Mouse (Mus musculus): ENCODE results near the gene Rom1. TPM values are rescaled to one million over a fixed set of nuclear protein-coding genes. Genes with fewer than 3 reads are reported as not detected.

Gene Rom1
- polyA plus RNA-seq, 1 experiment from 2014 or later: 2.4 TPM

Small RNA genes within 50 kb of the gene (microRNA-seq; reads per million reads assigned to microRNA genes)
- gene Mir5136: not detected

Other genes with a start within 250 kb of the Rom1 start
- gene Slc3a2, start 206.0 kb downstream of the Rom1 start, polyA plus RNA-seq (2015; fragmentation: Nextera tagmentation; extraction: Ambion mirVana): 151 and 153 TPM in 2 replicates
- 89.1 and 93.4 TPM in 2 replicates for gene Wdr74, start 193.5 kb downstream of the Rom1 start, polyA plus RNA-seq (2015; fragmentation: Nextera tagmentation; extraction: Ambion mirVana)
- gene 1700092M07Rik, start 188.6 kb downstream of the Rom1 start, polyA plus RNA-seq (2015; fragmentation: Nextera tagmentation; extraction: Ambion mirVana): 2.2 and 2.5 TPM in 2 replicates
- gene Stx5a, start 187.9 kb downstream of the Rom1 start, polyA plus RNA-seq (2015; fragmentation: Nextera tagmentation; extraction: Ambion mirVana): 121 and 127 TPM in 2 replicates
- gene Nxf1, start 172.3 kb downstream of the Rom1 start, polyA plus RNA-seq (2015; fragmentation: Nextera tagmentation; extraction: Ambion mirVana): 195 and 206 TPM in 2 replicates
- gene Tmem223, start 158.4 kb downstream of the Rom1 start, polyA plus RNA-seq (2015; fragmentation: Nextera tagmentation; extraction: Ambion mirVana): 264 and 280 TPM in 2 replicates
- 35.8 and 38.1 TPM in 2 replicates for gene Tmem179b, start 154.9 kb downstream of the Rom1 start, polyA plus RNA-seq (2015; fragmentation: Nextera tagmentation; extraction: Ambion mirVana)
- 28.8 and 30.5 TPM in 2 replicates for gene Taf6l, start 142.9 kb downstream of the Rom1 start, polyA plus RNA-seq (2015; fragmentation: Nextera tagmentation; extraction: Ambion mirVana)
- 163 and 164 TPM in 2 replicates for gene Polr2g, start 130.8 kb downstream of the Rom1 start, polyA plus RNA-seq (2015; fragmentation: Nextera tagmentation; extraction: Ambion mirVana)
- gene Zbtb3, start 126.8 kb downstream of the Rom1 start, polyA plus RNA-seq (2015; fragmentation: Nextera tagmentation; extraction: Ambion mirVana): 8.1 and 8.3 TPM in 2 replicates
- 66.1 and 70.3 TPM in 2 replicates for gene Ttc9c, start 110.0 kb downstream of the Rom1 start, polyA plus RNA-seq (2015; fragmentation: Nextera tagmentation; extraction: Ambion mirVana)
- gene Hnrnpul2, start 109.3 kb downstream of the Rom1 start, polyA plus RNA-seq (2015; fragmentation: Nextera tagmentation; extraction: Ambion mirVana): 6.1 and 6.4 TPM in 2 replicates
- not detected in 2 replicates for gene AC129217.1, start 99.6 kb downstream of the Rom1 start, polyA plus RNA-seq (2015; fragmentation: Nextera tagmentation; extraction: Ambion mirVana)
- gene Bscl2, start 91.9 kb downstream of the Rom1 start, polyA plus RNA-seq (2015; fragmentation: Nextera tagmentation; extraction: Ambion mirVana): 78.9 and 83.7 TPM in 2 replicates
- gene Gng3, start 90.2 kb downstream of the Rom1 start, polyA plus RNA-seq (2015; fragmentation: Nextera tagmentation; extraction: Ambion mirVana): 310 and 338 TPM in 2 replicates
- 0.23 and 0.62 TPM in 2 replicates for gene Lrrn4cl, start 78.6 kb downstream of the Rom1 start, polyA plus RNA-seq (2015; fragmentation: Nextera tagmentation; extraction: Ambion mirVana)
- 167 and 168 TPM in 2 replicates for gene Ubxn1, start 57.9 kb downstream of the Rom1 start, polyA plus RNA-seq (2015; fragmentation: Nextera tagmentation; extraction: Ambion mirVana)
- gene Uqcc3, start 48.4 kb downstream of the Rom1 start, polyA plus RNA-seq (2015; fragmentation: Nextera tagmentation; extraction: Ambion mirVana): 66.5 and 71.5 TPM in 2 replicates
- 61.5 and 61.8 TPM in 2 replicates for gene Lbhd1, start 45.6 kb downstream of the Rom1 start, polyA plus RNA-seq (2015; fragmentation: Nextera tagmentation; extraction: Ambion mirVana)
- not detected in 2 replicates for gene Gm49403, start 45.4 kb downstream of the Rom1 start, polyA plus RNA-seq (2015; fragmentation: Nextera tagmentation; extraction: Ambion mirVana)
- gene 1810009A15Rik, start 40.5 kb downstream of the Rom1 start, polyA plus RNA-seq (2015; fragmentation: Nextera tagmentation; extraction: Ambion mirVana): 56.1 and 70.3 TPM in 2 replicates
- gene Gm49416, start 40.4 kb downstream of the Rom1 start, polyA plus RNA-seq (2015; fragmentation: Nextera tagmentation; extraction: Ambion mirVana): 0.54 TPM in 1 of 2 replicates, not detected in the other
- 34.8 and 38.9 TPM in 2 replicates for gene Ints5, start 36.4 kb downstream of the Rom1 start, polyA plus RNA-seq (2015; fragmentation: Nextera tagmentation; extraction: Ambion mirVana)
- gene Ganab, start 31.3 kb downstream of the Rom1 start, polyA plus RNA-seq (2015; fragmentation: Nextera tagmentation; extraction: Ambion mirVana): 96.8 and 99.8 TPM in 2 replicates
- 82.2 and 89.5 TPM in 2 replicates for gene B3gat3, start 9.0 kb downstream of the Rom1 start, polyA plus RNA-seq (2015; fragmentation: Nextera tagmentation; extraction: Ambion mirVana)
- gene Eml3, start 196 bp upstream of the Rom1 start, polyA plus RNA-seq (2015; fragmentation: Nextera tagmentation; extraction: Ambion mirVana): 8.7 and 9.2 TPM in 2 replicates
- gene Mta2, start 12.5 kb upstream of the Rom1 start, polyA plus RNA-seq (2015; fragmentation: Nextera tagmentation; extraction: Ambion mirVana): 149 and 153 TPM in 2 replicates
- gene Tut1, start 24.5 kb upstream of the Rom1 start, polyA plus RNA-seq (2015; fragmentation: Nextera tagmentation; extraction: Ambion mirVana): 32.4 and 32.6 TPM in 2 replicates
- gene Eef1g, start 37.7 kb upstream of the Rom1 start, polyA plus RNA-seq (2015; fragmentation: Nextera tagmentation; extraction: Ambion mirVana): 334 and 335 TPM in 2 replicates
- gene Ahnak, start 59.9 kb upstream of the Rom1 start, polyA plus RNA-seq (2015; fragmentation: Nextera tagmentation; extraction: Ambion mirVana): 3.7 and 4.9 TPM in 2 replicates
- not detected in 2 replicates for gene Scgb1a1, start 158.6 kb upstream of the Rom1 start, polyA plus RNA-seq (2015; fragmentation: Nextera tagmentation; extraction: Ambion mirVana)
- gene Asrgl1, start 206.3 kb upstream of the Rom1 start, polyA plus RNA-seq (2015; fragmentation: Nextera tagmentation; extraction: Ambion mirVana): 13.6 and 17.2 TPM in 2 replicates

Measured in midbrain, embryonic 13.5 days (tissue).